Mouse (Mus musculus): ENCODE data around the gene Triobp. TPM values are rescaled to one million over a fixed set of nuclear protein-coding genes. Genes with fewer than 3 reads are reported as not detected.

Gene Triobp
- polyA plus RNA-seq, 1 experiment, result 11.0 TPM

GRCm38 (mm10) chr15:78955663-78956062, 8.1 kb downstream of the Triobp start:
- Histone ChIP-seq H3K4me1 (ENCODE audit: control insufficient read depth, insufficient read depth, low read length) (no peaks in the 10 kb centered on the region), H3K4me3 (ENCODE audit: insufficient read depth, low read length) (no peak overlapping the region), H3K27ac (ENCODE audit: insufficient read depth, low read length) (no peak overlapping the region)
- no peak for TF ChIP-seq CTCF (IDR thresholded peaks at IDR 0.05; ENCODE audit: extremely low read depth, insufficient read depth, low read length)
- TF ChIP-seq POLR2A (IDR thresholded peaks at IDR 0.05; ENCODE audit: extremely low read depth, insufficient read depth, low read length), result no peak

- TF ChIP-seq CTCF (IDR thresholded peaks at IDR 0.05; ENCODE audit: extremely low read depth, insufficient read depth, low read length) (no peak), POLR2A (IDR thresholded peaks at IDR 0.05; ENCODE audit: extremely low read depth, insufficient read depth, low read length) (no peak)
- H3K4me3 ChIP-seq (ENCODE audit: insufficient read depth, low read length), result no peak overlapping the region
- H3K4me1 ChIP-seq (ENCODE audit: control insufficient read depth, insufficient read depth, low read length), result no peaks in the 10 kb centered on the region
- H3K27ac ChIP-seq (ENCODE audit: insufficient read depth, low read length), result no peak overlapping the region
Measured at GRCm38 (mm10) chr15:78956351-78956750, 8.8 kb downstream of the Triobp start.

- H3K4me1 ChIP-seq (ENCODE audit: control insufficient read depth, insufficient read depth, low read length), result no peaks in the 10 kb centered on the region
- H3K27ac ChIP-seq (ENCODE audit: insufficient read depth, low read length), result no peak overlapping the region
- no peak for TF ChIP-seq CTCF (IDR thresholded peaks at IDR 0.05; ENCODE audit: extremely low read depth, insufficient read depth, low read length)
- no peak for TF ChIP-seq POLR2A (IDR thresholded peaks at IDR 0.05; ENCODE audit: extremely low read depth, insufficient read depth, low read length)
- H3K4me3 ChIP-seq (ENCODE audit: insufficient read depth, low read length), result no peak overlapping the region
Measured at GRCm38 (mm10) chr15:78957021-78957420, 9.5 kb downstream of the Triobp start.

- Histone ChIP-seq H3K4me1 (ENCODE audit: control insufficient read depth, insufficient read depth, low read length) (no peaks in the 10 kb centered on the region), H3K27ac (ENCODE audit: insufficient read depth, low read length) (no peak overlapping the region), H3K4me3 (ENCODE audit: insufficient read depth, low read length) (no peak overlapping the region)
- TF ChIP-seq POLR2A (IDR thresholded peaks at IDR 0.05; ENCODE audit: extremely low read depth, insufficient read depth, low read length) (no peak), CTCF (IDR thresholded peaks at IDR 0.05; ENCODE audit: extremely low read depth, insufficient read depth, low read length) (no peak)
Measured at GRCm38 (mm10) chr15:78959537-78959936, 12.0 kb downstream of the Triobp start.

- TF ChIP-seq POLR2A (IDR thresholded peaks at IDR 0.05; ENCODE audit: extremely low read depth, insufficient read depth, low read length), result no peak
- TF ChIP-seq CTCF (IDR thresholded peaks at IDR 0.05; ENCODE audit: extremely low read depth, insufficient read depth, low read length), result no peak
Measured at GRCm38 (mm10) chr15:78960088-78960487, 12.6 kb downstream of the Triobp start.

GRCm38 (mm10) chr15:78962885-78963284, 15.4 kb downstream of the Triobp start:
- Histone ChIP-seq H3K4me1 (ENCODE audit: control insufficient read depth, insufficient read depth, low read length) (no peaks in the 10 kb centered on the region), H3K4me3 (ENCODE audit: insufficient read depth, low read length) (no peak overlapping the region), H3K27ac (ENCODE audit: insufficient read depth, low read length) (no peak overlapping the region)
- TF ChIP-seq POLR2A (IDR thresholded peaks at IDR 0.05; ENCODE audit: extremely low read depth, insufficient read depth, low read length) (no peak), CTCF (IDR thresholded peaks at IDR 0.05; ENCODE audit: extremely low read depth, insufficient read depth, low read length) (peak; percentile 49)

More at GRCm38 (mm10) chr15:78960088-78960487, 12.6 kb downstream of the Triobp start:
- Histone ChIP-seq H3K27ac (ENCODE audit: insufficient read depth, low read length) (no peak overlapping the region), H3K4me3 (ENCODE audit: insufficient read depth, low read length) (no peak overlapping the region), H3K4me1 (ENCODE audit: control insufficient read depth, insufficient read depth, low read length) (no peaks in the 10 kb centered on the region)

- Histone ChIP-seq H3K4me3 (ENCODE audit: insufficient read depth, low read length) (no peak overlapping the region), H3K4me1 (ENCODE audit: control insufficient read depth, insufficient read depth, low read length) (no peaks in the 10 kb centered on the region), H3K27ac (ENCODE audit: insufficient read depth, low read length) (no peak overlapping the region)
- TF ChIP-seq CTCF (IDR thresholded peaks at IDR 0.05; ENCODE audit: extremely low read depth, insufficient read depth, low read length) (no peak), POLR2A (IDR thresholded peaks at IDR 0.05; ENCODE audit: extremely low read depth, insufficient read depth, low read length) (no peak)
Measured at GRCm38 (mm10) chr15:78971626-78972025, 24.1 kb downstream of the Triobp start.

- Histone ChIP-seq H3K4me3 (ENCODE audit: insufficient read depth, low read length) (no peak overlapping the region), H3K4me1 (ENCODE audit: control insufficient read depth, insufficient read depth, low read length) (no peaks in the 10 kb centered on the region), H3K27ac (ENCODE audit: insufficient read depth, low read length) (no peak overlapping the region)
- TF ChIP-seq CTCF (IDR thresholded peaks at IDR 0.05; ENCODE audit: extremely low read depth, insufficient read depth, low read length) (peak; percentile 38), POLR2A (IDR thresholded peaks at IDR 0.05; ENCODE audit: extremely low read depth, insufficient read depth, low read length) (no peak)
Measured at GRCm38 (mm10) chr15:78973950-78974349, 26.4 kb downstream of the Triobp start.

GRCm38 (mm10) chr15:78977676-78978159, 30.2 kb downstream of the Triobp start:
- H3K4me1 ChIP-seq (ENCODE audit: control insufficient read depth, insufficient read depth, low read length), result no peaks in the 10 kb centered on the region
- TF ChIP-seq CTCF (IDR thresholded peaks at IDR 0.05; ENCODE audit: extremely low read depth, insufficient read depth, low read length) (no peak), POLR2A (IDR thresholded peaks at IDR 0.05; ENCODE audit: extremely low read depth, insufficient read depth, low read length) (no peak)
- no peak overlapping the region for H3K27ac ChIP-seq (ENCODE audit: insufficient read depth, low read length)
- H3K4me3 ChIP-seq (ENCODE audit: insufficient read depth, low read length), result no peak overlapping the region

GRCm38 (mm10) chr15:78978875-78979274, 31.4 kb downstream of the Triobp start:
- Histone ChIP-seq H3K4me3 (ENCODE audit: insufficient read depth, low read length) (no peak overlapping the region), H3K27ac (ENCODE audit: insufficient read depth, low read length) (no peak overlapping the region), H3K4me1 (ENCODE audit: control insufficient read depth, insufficient read depth, low read length) (0 out of 2 replicates have a peak, but pooled peaks cover 1% of the 10 kb centered on the region)
- TF ChIP-seq CTCF (IDR thresholded peaks at IDR 0.05; ENCODE audit: extremely low read depth, insufficient read depth, low read length), result no peak
- no peak for TF ChIP-seq POLR2A (IDR thresholded peaks at IDR 0.05; ENCODE audit: extremely low read depth, insufficient read depth, low read length)

Measured in cortical plate, adult 2 months (tissue).